Comparison of ENCODE assay signal across 8 mouse cellular contexts in the genomic region with DNA sequence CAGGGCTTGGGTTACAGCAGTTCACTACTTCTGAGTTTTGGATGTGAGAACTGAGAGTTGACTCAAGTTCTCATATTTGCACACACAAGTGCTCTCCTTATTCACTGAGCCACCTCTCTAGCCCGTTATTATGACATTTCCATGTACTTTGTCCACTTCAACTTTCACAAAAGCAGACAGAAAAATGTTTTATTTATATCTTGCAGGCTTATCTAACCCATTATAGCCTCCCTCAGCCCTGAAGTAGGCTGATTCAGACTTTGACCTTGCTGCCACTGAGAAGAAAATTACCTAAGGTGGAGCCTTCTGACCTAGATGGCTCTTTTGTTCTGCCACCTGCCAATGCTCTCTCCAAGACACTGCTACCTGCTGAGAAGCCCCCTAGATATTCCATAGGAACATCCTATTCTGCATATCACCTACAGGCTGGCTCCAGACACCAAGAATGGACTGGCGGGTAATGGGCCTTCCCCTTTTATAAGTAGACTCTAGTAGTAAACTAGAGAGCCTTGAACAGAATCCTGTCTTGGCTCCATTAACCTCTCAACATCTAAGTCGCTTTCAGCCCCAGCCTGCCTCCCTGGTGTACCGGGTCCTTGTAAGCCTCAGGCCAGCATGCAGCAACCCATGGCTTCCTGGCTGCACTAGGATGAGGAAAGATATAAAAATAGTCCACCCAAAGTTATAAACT. TPM values are rescaled to one million over a fixed set of nuclear protein-coding genes. Genes with fewer than 3 reads are reported as not detected.
A peak's percentile ranks its signal among the peaks of the same experiment; 100 is the strongest.
DNase-seq lines count a peak whose midpoint lies in the region; ATAC-seq lines count a peak whose summit lies in the region.
"Not testable (repeated sequence)": the region's sequence is repeated elsewhere in the genome, so short reads cannot be mapped to it uniquely, and the experiment has no call there.
"Had no signal": no experiment of that assay in that cellular context is flagged by ENCODE, and none has a peak within 500 bp of the region (broad histone marks: within the 10 kb centered on the region; RNA-seq: fewer than 3 reads in every experiment).

No protein-coding gene starts in this region.

- peak; percentile 72 for ATAC-seq in intestine, embryonic 15.5 days
- ATAC-seq in lung, embryonic 16.5 days (ENCODE audit: low read depth), result peak; percentile 69
- not testable (repeated sequence) for ATAC-seq in stomach, embryonic 14.5 days (ENCODE audit: insufficient number of reproducible peaks, insufficient read depth, low FRiP score, low read depth)

- DNase-seq in ES-CJ7 (ENCODE audit: low read depth, low spot score), result peak; percentile 86
- DNase-seq in adrenal gland, postnatal 10 days, result peak; percentile 17
- peak; percentile 58 to 62 for DNase-seq in kidney, adult 8-10 months
- DNase-seq in kidney, postnatal 36 days, result peak; percentile 53 to 63

- peak overlapping the region; percentile 36 for H3K4me2 ChIP-seq in intestine, embryonic 15.5 days (replicated peaks)
- H3K4me2 ChIP-seq in lung, embryonic 16.5 days (ENCODE audit: low read depth, low read length); stomach, embryonic 14.5 days (replicated peaks; ENCODE audit: low read depth, low read length): not testable (repeated sequence)

- H3K36me3 ChIP-seq in intestine, embryonic 15.5 days; lung, embryonic 16.5 days (ENCODE audit: control insufficient read depth, insufficient read depth, low read length); stomach, embryonic 14.5 days (ENCODE audit: control insufficient read depth, insufficient read depth, low read length): not testable (repeated sequence)

- H3K27ac ChIP-seq in intestine, embryonic 15.5 days, result peak overlapping the region; percentile 72
- peak overlapping the region; percentile 55; the same call in 1 of the 2 replicates for H3K27ac ChIP-seq in lung, embryonic 16.5 days (ENCODE audit: low read length)
- H3K27ac ChIP-seq in stomach, embryonic 14.5 days (ENCODE audit: low read length), result peak overlapping the region; percentile 33; the same call in 1 of the 2 replicates

- not testable (repeated sequence) for H3K9me3 ChIP-seq in intestine, embryonic 15.5 days; lung, embryonic 16.5 days (ENCODE audit: control insufficient read depth, low read length); stomach, embryonic 14.5 days (ENCODE audit: control insufficient read depth, low read depth, low read length)

- not testable (repeated sequence) for H3K9ac ChIP-seq in intestine, embryonic 15.5 days; lung, embryonic 16.5 days (ENCODE audit: low read length); stomach, embryonic 14.5 days (replicated peaks; ENCODE audit: low read depth, low read length)

- not testable (repeated sequence) for H3K27me3 ChIP-seq in intestine, embryonic 15.5 days (replicated peaks); lung, embryonic 16.5 days (ENCODE audit: control insufficient read depth, insufficient read depth, low read depth, low read length); stomach, embryonic 14.5 days (ENCODE audit: control insufficient read depth, insufficient read depth, low read length)

- not testable (repeated sequence) for H3K4me1 ChIP-seq in intestine, embryonic 15.5 days (replicated peaks); lung, embryonic 16.5 days (replicated peaks; ENCODE audit: control insufficient read depth, insufficient read depth, low read length); stomach, embryonic 14.5 days (ENCODE audit: control insufficient read depth, insufficient read depth, low read length)

- not testable (repeated sequence) for H3K4me3 ChIP-seq in intestine, embryonic 15.5 days (replicated peaks); lung, embryonic 16.5 days (ENCODE audit: low read length); stomach, embryonic 14.5 days (ENCODE audit: low read depth, low read length)

- 67% methylated on average over 4 of the region's 4 CpGs for WGBS in intestine, embryonic 15.5 days
- WGBS in lung, embryonic 16.5 days, result 51% methylated on average over 4 of the region's 4 CpGs
- WGBS in stomach, embryonic 14.5 days, result 74% methylated on average over 4 of the region's 4 CpGs

RNA-seq across cellular contexts. Expression of gene Samd9l, which starts 3.3 kb away (rescaled TPM):
- 10 to 100 TPM; 10.6 to 15.5 TPM for total RNA-seq in adrenal gland, postnatal 10 days (2021)
- 7.1 and 9.4 TPM in 2 replicates for polyA plus RNA-seq in intestine, embryonic 15.5 days (2015; fragmentation: Nextera tagmentation; extraction: Ambion mirVana)
- polyA plus RNA-seq in lung, embryonic 16.5 days (2015; fragmentation: Nextera tagmentation; extraction: Ambion mirVana), result 8.3 and 9.6 TPM in 2 replicates
- 14.5 and 14.6 TPM in 2 replicates for polyA plus RNA-seq in stomach, embryonic 14.5 days (2014; fragmentation: Nextera tagmentation; extraction: Ambion mirVana)
- polyA plus RNA-seq: erythroblast, embryonic 14.5 days had no signal

Comparison
In these comparisons a context has a peak if more than half of its experiments do, and no peak if none do; other contexts are left out.
1. DNase-seq: peak in every context shown above with its lines; median percentile 86 in ES-CJ7; 60 in kidney, adult 8-10 months; 58 in kidney, postnatal 36 days; 17 in adrenal gland, postnatal 10 days.